Mouse (Mus musculus) forebrain, embryonic 14.5 days (tissue): ENCODE data around the gene C130050O18Rik. TPM values are rescaled to one million over a fixed set of nuclear protein-coding genes. Genes with fewer than 3 reads are reported as not detected.
A peak's percentile ranks its signal among the peaks of the same experiment; 100 is the strongest.

Source experiments
- ATAC-seq: fragments of 200-750 bp; cut with Nextera tagmentation; 2 replicates; pipeline ENCODE4 v1.8.0; 2017; ENCODE audit warnings: mild to moderate bottlenecking, moderate library complexity
- DNase-seq: peaks from one replicate; pipeline ENCODE4 v3.0.0-alpha.2; 2015; ENCODE audit warnings: low spot score
- H3K27ac ChIP-seq: fragments of 300-500 bp; sonication (generic); 2 replicates; pipeline ENCODE4 v1.5.1; 2014; ENCODE audit warnings: low read depth, mild to moderate bottlenecking, control low read depth, low read length, moderate library complexity
- H3K27me3 ChIP-seq: fragments of 300-500 bp; sonication (generic); replicated peaks from 2 replicates; pipeline ENCODE4 v1.6.1; 2014; ENCODE audit warnings: low read length, control low read depth, mixed read lengths; ENCODE audit not compliant: control insufficient read depth, insufficient read depth
- H3K36me3 ChIP-seq: fragments of 300-500 bp; sonication (generic); 2 replicates; pipeline ENCODE4 v1.6.1; 2014; ENCODE audit warnings: low read length, control low read depth; ENCODE audit not compliant: control insufficient read depth, insufficient read depth
- H3K4me1 ChIP-seq: fragments of 300-500 bp; sonication (generic); 2 replicates; pipeline ENCODE4 v1.6.1; 2014; ENCODE audit warnings: antibody characterized with exemption, low read length, control low read depth; ENCODE audit not compliant: control insufficient read depth, insufficient read depth
- H3K4me2 ChIP-seq: fragments of 300-500 bp; sonication (generic); 2 replicates; pipeline ENCODE4 v1.6.1; 2014; ENCODE audit warnings: mild to moderate bottlenecking, control low read depth, low read length
- H3K4me3 ChIP-seq: fragments of 300-500 bp; sonication (generic); 2 replicates; pipeline ENCODE4 v1.5.1; 2014; ENCODE audit warnings: low read depth, low read length, control low read depth
- H3K9ac ChIP-seq: fragments of 300-500 bp; sonication (generic); 2 replicates; pipeline ENCODE4 v1.6.1; 2014; ENCODE audit warnings: mild to moderate bottlenecking, low read length, control low read depth, moderate library complexity
- H3K9me3 ChIP-seq: fragments of 300-500 bp; sonication (generic); replicated peaks from 2 replicates; pipeline ENCODE4 v1.6.1; 2016; ENCODE audit warnings: low read length, control low read depth, mixed read lengths; ENCODE audit not compliant: control insufficient read depth
- whole genome bisulfite sequencing: fragments of 180-500 bp; shearing (Covaris S2); extraction: QIAGEN DNeasy Blood & Tissue Kit; methylation state at CpG from one replicate; pipeline ENCODE4 v1.1.7; 2014; 5-methylcytosine and 5-hydroxymethylcytosine counted together
- polyA plus RNA-seq: library from polyadenylated mRNA; unstranded; fragments of >200 nt; fragmentation: Nextera tagmentation; extraction: Ambion mirVana; gene quantifications from 2 replicates; pipeline ENCODE4 v1.2.1, GENCODE M21; 2014

C130050O18Rik gene
- polyA plus RNA-seq, 1 experiment from 2014 or later = 0.18 TPM

DNA sequence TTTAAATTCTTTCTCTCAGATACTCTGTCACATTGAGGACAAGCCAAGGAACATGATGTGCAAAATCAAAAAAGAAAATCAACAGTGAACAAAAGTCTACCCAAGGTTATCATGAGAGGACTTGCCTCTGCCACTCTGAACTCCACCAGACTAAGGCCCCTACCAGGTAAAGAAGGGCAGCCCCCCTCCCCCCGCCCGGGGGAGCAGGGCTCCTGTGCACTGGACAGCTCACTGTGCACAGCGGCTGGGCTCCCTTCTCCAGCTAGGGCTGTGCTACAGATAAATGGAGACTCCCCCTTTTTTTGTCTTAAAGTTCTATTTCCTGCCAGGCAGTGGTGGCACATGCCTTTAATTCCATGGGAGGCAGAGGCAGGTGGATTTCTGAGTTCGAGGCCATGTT, 32.7 kb downstream of the C130050O18Rik start:
- WGBS = 93% methylated on average over 4 of the region's 4 CpGs
- Histone ChIP-seq H3K4me1 (peaks cover 24% of the 10 kb centered on the region), H3K9ac (no peak overlapping the region), H3K4me2 (no peak overlapping the region), H3K4me3 (no peak overlapping the region), H3K9me3 (no peaks in the 10 kb centered on the region), H3K27ac (no peak overlapping the region), H3K27me3 (no peaks in the 10 kb centered on the region), H3K36me3 (no peaks in the 10 kb centered on the region)
- no peak for ATAC-seq
- DNase-seq = no peak

DNA sequence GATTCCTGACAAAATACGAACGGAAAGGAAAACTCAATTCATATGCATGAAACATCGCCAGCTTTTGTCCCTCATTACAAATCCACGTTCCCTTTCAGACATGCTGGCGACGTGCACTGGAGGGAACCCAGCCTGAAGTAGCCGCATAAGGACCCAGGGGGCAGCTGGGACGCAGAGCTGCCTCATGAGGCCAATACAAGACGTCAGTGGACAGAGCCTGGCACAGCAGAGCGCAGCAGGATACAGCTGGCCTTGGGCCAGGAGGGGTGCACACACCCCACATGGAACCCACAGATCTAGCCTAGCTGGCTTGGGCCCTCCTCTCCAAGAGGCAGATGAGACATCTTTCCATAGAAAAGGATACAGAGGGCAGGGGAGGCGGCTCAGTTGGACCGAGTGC, 33.4 kb downstream of the C130050O18Rik start:
- Histone ChIP-seq H3K27me3 (no peaks in the 10 kb centered on the region), H3K4me3 (no peak overlapping the region), H3K9me3 (no peaks in the 10 kb centered on the region), H3K36me3 (no peaks in the 10 kb centered on the region), H3K9ac (no peak overlapping the region), H3K4me2 (no peak overlapping the region), H3K27ac (no peak overlapping the region), H3K4me1 (peaks cover 23% of the 10 kb centered on the region)
- DNase-seq = no peak
- no peak; the same call in 1 of the 2 replicates for ATAC-seq
- 51% methylated on average over 12 of the region's 12 CpGs for WGBS

DNA sequence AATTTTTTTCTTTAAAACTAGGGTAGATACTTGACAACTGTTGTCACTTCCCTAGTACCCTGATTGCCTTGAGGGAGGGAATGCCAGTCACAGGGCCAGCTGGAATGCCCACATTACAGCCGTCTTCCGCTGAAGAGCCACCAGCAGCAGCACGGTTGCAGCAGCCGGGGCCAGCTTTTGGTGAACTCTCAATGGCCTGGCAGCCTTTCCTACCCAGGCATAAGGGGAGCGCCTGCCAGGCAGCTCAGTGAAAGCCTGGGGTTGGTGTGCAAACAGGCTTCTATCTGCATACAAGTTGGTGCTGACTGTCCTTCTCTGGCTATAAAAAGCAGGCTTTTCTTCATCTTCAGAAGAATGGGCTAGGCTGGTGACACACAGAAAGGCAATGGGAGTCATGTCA, 35.4 kb downstream of the C130050O18Rik start:
- Histone ChIP-seq H3K4me1 (peaks cover 5% of the 10 kb centered on the region), H3K36me3 (no peaks in the 10 kb centered on the region), H3K9me3 (no peaks in the 10 kb centered on the region), H3K9ac (no peak overlapping the region), H3K4me3 (no peak overlapping the region), H3K4me2 (no peak overlapping the region), H3K27me3 (no peaks in the 10 kb centered on the region), H3K27ac (no peak overlapping the region)
- no peak for ATAC-seq
- DNase-seq = no peak
- 83% methylated on average over 5 of the region's 5 CpGs for WGBS

DNA sequence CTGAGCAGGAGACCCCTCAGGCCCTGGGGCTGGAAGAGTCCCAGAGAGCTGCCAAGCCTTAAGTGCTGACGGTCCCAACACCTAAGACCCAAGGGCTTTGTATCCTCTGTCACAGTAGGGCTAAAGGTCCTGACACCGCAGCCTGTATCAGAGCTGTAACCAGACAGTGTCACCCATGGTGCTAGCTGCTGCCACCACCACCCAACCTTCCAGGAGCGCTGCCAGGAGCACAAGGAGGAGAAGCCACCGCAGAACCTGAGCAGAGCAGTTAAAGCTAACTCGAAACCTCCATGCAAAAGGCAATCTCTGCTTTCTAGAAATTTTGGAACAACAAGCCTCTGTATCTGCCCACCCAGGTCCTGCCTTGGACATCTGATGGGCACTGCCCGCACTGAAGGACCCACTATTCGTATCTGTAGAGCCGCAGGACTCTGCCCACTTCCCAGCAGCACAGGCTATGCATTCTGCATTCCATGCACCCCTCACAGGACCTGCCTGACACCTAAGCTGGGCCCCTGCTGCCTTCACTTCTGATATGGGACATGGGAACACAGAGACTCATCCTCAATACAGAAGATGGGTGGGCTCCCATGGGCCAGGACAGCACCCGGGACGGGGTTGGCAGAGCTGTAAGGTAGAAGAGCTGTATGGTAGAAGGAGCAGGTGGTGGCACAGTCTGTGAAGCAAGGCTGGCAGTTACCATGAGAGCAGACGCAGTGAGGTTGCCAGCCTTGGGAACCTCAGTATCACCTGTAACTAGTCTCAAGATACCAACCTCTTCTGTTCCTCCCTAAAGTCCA, 36.0 kb downstream of the C130050O18Rik start:
- Histone ChIP-seq H3K4me2 (no peak overlapping the region), H3K36me3 (no peaks in the 10 kb centered on the region), H3K27ac (no peak overlapping the region), H3K9me3 (no peaks in the 10 kb centered on the region), H3K9ac (no peak overlapping the region), H3K27me3 (no peaks in the 10 kb centered on the region), H3K4me3 (no peak overlapping the region), H3K4me1 (no peaks in the 10 kb centered on the region)
- WGBS = 94% methylated on average over 11 of the region's 11 CpGs
- DNase-seq = no peak
- ATAC-seq = no peak

DNA sequence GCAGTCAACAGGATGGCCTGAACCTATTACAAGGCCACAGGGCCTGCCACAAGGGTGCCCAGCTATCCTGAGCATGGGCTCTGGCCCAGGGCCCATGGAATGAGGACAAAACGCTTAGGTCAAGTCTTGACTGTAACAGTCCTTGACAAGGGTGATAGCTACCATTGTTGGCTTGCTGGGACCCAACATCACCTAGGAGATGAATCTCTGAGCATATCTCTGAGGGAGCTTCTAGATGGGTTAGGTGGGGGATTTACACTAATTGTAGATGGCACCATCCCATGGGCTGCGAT, 36.6 kb downstream of the C130050O18Rik start:
- H3K9me3 ChIP-seq = no peaks in the 10 kb centered on the region
- no peak overlapping the region for H3K4me2 ChIP-seq
- no peak overlapping the region for H3K4me3 ChIP-seq
- ATAC-seq (no peak), DNase-seq (no peak)
- no peaks in the 10 kb centered on the region for H3K27me3 ChIP-seq
- WGBS = 95% methylated on average over 2 of the region's 2 CpGs
- no peaks in the 10 kb centered on the region for H3K4me1 ChIP-seq
- H3K36me3 ChIP-seq = no peaks in the 10 kb centered on the region
- H3K27ac ChIP-seq = no peak overlapping the region
- H3K9ac ChIP-seq = no peak overlapping the region

DNA sequence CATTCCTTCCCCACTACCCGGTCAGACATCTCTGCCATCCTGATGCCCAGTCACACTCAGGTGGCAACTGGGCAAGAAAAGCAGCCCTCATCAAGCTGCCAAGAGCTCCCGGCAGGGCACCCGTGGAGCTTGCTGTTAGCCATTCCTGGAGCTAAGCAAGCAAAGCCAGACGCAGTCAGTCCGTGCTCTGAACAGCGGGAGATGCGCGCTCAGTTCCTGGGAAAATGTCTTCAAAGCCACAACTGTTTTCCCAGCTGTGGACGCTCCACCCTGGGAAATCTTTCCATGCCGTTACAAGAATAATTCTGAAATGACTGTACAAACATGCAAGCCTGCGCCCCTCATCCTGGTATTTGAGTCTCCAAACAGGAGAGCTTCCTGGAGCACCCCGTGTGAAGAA, 37.3 kb downstream of the C130050O18Rik start:
- H3K27me3 ChIP-seq = no peaks in the 10 kb centered on the region
- H3K36me3 ChIP-seq = no peaks in the 10 kb centered on the region
- no peaks in the 10 kb centered on the region for H3K4me1 ChIP-seq
- ATAC-seq (no peak), DNase-seq (no peak)
- no peaks in the 10 kb centered on the region for H3K9me3 ChIP-seq
- H3K4me3 ChIP-seq = no peak overlapping the region
- WGBS = 90% methylated on average over 12 of the region's 12 CpGs
- H3K4me2 ChIP-seq = no peak overlapping the region
- no peak overlapping the region for H3K27ac ChIP-seq
- no peak overlapping the region for H3K9ac ChIP-seq

DNA sequence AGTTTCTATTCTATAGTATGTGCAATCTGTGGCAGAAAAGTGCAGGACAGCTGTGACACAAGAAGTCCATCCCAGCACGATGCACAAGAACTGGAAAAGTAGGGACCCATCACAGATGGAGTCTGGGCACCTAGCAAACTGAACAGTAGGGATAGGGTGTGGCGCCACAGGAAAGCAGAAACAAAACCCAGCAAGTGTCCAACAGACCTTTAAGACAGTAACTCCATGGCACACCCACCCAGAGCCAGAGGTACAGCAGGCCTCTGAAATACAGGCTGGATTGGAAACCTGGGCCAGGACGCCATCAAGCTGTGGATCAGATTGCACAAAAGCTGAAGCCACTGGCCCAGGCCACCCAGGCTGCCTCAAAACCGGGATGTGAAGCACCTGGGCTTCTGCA, 37.9 kb downstream of the C130050O18Rik start:
- no peak overlapping the region for H3K4me2 ChIP-seq
- H3K36me3 ChIP-seq = no peaks in the 10 kb centered on the region
- H3K4me1 ChIP-seq = no peaks in the 10 kb centered on the region
- H3K4me3 ChIP-seq = no peak overlapping the region
- DNase-seq (no peak), ATAC-seq (no peak)
- peak overlapping the region; percentile 24; the same call in 1 of the 2 replicates for H3K27ac ChIP-seq
- H3K9ac ChIP-seq = no peak overlapping the region
- H3K27me3 ChIP-seq = no peaks in the 10 kb centered on the region
- 76% methylated on average over 4 of the region's 4 CpGs for WGBS
- no peaks in the 10 kb centered on the region for H3K9me3 ChIP-seq

DNA sequence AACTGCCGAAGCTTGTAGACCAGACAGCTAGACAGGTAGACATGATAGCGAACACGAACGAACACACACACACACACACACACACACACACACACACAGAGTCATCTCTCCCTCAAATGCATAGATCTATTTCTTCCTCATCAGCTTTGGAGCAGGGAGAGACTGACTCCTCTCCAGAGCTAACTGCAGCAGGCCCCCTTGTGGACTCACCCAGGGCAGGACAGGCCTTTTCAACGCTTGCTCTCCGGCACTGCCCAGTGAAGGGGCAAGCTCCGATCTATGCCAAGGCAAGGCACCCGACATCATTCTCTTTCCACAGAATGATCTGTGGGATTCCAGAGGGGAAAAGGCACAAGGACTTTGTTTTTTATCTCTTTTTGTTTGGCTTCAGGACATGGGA, 40.2 kb downstream of the C130050O18Rik start:
- ATAC-seq (no peak), DNase-seq (no peak)
- H3K27ac ChIP-seq = no peak overlapping the region
- H3K4me3 ChIP-seq = no peak overlapping the region
- WGBS = 89% methylated on average over 8 of the region's 8 CpGs
- no peaks in the 10 kb centered on the region for H3K27me3 ChIP-seq
- no peaks in the 10 kb centered on the region for H3K9me3 ChIP-seq
- H3K4me1 ChIP-seq = no peaks in the 10 kb centered on the region
- H3K9ac ChIP-seq = no peak overlapping the region
- no peaks in the 10 kb centered on the region for H3K36me3 ChIP-seq
- H3K4me2 ChIP-seq = no peak overlapping the region

DNA sequence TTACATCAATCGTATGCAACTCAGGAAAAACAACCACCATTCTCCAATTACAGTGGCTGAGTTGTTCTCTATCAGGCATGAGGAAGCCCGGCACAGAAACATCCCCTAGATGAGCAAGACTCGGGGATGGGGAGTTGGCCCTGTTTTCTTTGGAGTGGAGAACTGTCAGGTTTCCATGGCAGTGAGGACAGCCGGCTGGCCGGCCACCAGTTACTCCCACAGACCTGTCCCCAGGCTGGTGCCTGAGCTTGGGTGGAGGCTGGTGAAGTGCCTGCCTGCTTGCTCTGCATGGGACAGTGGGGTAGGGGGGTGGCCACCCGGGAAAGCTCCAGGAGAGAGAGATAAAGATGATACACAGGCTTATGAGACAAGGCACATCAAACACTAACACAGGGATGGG, 42.9 kb downstream of the C130050O18Rik start:
- no peak overlapping the region for H3K4me2 ChIP-seq
- 74% methylated on average over 6 of the region's 6 CpGs for WGBS

More for the DNA sequence above, 42.9 kb downstream of the C130050O18Rik start:
- Histone ChIP-seq H3K4me3 (no peak overlapping the region), H3K27ac (no peak overlapping the region), H3K9ac (no peak overlapping the region), H3K4me1 (no peaks in the 10 kb centered on the region), H3K27me3 (no peaks in the 10 kb centered on the region), H3K36me3 (no peaks in the 10 kb centered on the region), H3K9me3 (no peaks in the 10 kb centered on the region)
- ATAC-seq = no peak
- DNase-seq = no peak
